Mouse (Mus musculus): ENCODE measurements around the gene Fpgs.
A peak's percentile ranks its signal among the peaks of the same experiment; 100 is the strongest.

Fpgs gene

DNA sequence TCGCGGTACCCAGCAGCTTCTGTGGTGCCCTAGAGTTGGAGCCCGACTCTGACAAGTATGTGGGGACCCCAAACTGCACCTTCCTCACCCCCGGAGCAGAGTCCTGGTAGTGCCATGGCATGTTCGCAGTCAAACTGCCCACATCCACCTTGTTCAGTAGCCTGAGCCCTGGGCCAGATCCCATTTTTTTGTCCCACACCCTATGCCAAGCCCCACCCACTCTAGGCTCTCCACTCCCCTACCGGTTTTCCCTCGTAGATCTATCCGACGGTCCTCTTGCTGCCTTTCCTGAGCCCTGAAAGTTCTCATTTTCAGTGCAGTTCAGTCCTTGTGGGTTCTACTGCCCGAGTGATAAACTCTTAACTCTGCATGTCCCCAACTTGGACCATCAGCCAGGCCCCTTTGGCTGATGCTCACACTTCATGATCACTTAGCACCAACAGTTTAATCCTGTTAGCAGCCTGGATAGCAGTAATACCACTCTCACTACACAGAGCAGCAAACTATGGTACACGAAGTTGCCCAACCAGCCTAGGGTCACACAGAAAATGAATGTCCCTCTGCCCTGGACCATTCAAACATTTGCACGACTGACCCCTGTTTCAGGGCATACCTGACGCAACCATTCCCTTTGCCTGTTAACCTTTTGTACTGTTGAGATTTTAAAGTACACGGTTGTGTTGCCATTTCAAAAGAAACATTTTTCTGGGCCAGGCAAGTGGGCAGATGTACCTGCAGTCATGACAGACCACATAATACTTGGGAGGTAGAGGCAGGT is 2.8 kb downstream of the Fpgs start:
- DNase-seq (ENCODE audit: low spot score in 2 of 2) = no peak

DNA sequence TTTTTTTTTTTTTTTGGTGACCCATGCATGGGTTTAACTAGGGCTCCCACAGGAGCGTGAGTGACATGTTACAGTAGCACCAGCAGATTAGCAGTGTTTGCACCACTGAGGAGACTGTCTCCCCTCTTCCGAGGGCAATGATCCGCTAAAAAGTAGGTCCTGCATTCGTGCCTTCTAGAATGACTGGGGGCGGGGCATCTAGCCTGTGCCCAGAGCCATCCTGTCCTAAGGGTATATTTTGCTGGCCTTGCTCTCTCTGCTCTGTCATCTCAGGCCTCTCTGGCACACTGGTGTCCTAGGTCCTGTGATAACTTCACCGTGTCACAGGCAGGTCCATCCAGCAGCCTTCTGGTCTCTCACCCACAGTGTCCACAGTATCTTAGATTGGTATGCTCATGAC is 4.3 kb downstream of the Fpgs start:
- DNase-seq (ENCODE audit: low spot score in 2 of 2) = no peak

DNA sequence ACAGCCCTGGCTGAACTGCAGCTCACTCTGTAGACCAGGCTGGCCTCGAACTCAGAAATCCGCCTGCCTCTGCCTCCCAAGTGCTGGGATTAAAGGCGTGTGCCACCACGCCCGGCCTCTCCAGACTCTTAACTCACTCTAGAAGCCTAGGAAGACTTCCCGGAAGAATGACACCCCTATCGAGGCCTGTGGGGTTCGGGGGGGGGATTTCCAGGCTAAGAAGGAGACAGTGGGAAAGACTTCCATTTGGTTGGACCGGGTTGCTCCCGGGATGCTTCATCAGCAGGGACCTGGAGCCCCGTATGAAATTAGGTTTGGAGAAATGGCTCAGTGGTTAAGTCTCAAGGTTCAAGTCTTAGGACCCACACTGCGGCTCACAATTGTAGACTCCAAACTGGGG is 9.3 kb downstream of the Fpgs start:
- DNase-seq (ENCODE audit: low spot score in 2 of 2) = no peak

DNA sequence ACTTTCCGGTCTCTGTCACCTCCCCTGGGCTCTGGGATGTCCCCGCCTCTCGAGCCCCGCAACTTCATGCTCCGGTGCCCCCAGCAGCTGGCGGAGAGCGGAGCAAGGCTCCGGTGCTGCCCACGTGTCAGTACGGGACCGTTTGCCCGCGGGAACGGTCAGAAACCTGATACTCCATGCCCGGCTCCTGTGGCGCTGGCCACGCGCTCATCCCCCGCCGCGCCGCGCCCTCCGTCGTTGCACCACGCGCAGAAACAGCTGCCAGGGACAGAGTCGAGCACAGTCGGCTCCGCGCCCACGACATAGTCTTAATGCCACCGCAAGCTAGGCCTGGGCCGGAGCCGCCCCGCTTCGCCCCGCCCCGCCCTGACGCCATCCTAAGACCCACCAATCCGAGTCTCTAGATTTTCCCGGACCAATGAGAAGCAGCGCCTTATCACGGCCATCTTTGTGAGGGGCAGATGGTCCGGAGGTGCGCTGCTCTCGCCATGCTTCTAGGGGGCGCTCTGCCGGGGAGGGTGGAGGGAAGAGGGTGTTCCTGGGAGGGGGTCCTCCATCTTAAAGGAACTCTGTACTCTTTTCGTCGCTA is 10.0 kb downstream of the Fpgs start:
- DNase-seq (ENCODE audit: low spot score in 2 of 2) = peak; percentile 86 to 92

DNA sequence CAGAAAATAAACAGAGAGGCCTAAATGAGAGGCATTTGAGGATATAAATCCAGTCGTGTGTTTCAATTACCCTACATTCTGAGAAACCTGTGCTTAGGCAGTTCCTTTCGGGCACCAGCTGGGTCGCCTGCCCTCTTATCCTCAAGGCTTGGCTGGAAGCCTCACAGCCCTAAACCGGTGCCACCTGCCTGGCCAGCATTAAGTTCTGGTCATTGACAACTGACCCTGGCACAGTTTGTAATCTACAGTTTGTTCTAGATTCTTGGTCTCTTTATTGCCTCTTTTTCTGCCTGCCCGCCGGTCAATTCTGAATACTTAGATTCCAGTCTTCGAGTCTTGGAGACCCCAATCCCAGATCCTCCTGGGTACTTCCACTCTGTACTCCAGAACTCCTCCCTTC is 10.7 kb downstream of the Fpgs start:
- DNase-seq (ENCODE audit: low spot score in 2 of 2) = no peak

DNA sequence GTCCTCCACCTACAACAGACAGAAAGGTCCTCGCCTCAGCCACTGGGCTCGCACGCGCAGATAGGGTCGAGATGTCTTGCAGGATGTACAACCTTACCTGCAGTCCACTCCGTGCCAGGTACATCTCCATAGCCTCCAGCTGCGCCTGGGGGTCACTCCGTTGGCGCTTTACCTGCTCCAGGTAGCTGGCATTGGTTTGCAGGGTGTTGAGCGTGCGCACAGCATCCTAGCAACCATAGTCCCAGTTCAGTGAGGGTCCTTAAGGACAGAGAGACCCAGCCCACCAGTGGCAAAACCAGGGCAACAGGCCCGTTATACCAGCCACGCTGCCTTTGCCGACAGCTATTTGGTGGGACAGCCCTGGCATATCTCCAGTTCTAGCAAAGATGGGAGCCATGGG is 11.4 kb downstream of the Fpgs start:
- no peak for DNase-seq (ENCODE audit: low spot score in 2 of 2)

DNA sequence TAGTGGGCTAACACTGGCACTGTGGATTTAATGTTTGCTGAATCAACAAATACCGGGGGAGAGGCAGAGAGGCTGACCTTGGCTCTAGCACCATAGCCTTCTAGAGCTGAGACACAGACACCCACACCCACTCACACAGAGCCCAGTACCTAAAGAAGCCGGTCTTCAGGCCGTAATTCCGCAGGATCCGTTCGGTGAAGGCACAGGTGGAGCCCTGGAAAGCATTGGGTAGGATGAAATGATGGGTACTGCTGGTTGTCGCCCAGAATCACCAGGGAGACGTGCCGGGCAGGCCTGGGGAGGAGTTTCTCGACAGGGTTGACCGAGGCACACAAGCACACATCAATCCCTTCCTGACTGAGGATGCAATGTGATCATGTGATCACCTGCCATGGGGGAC is 12.9 kb downstream of the Fpgs start:
- no peak for DNase-seq (ENCODE audit: low spot score in 2 of 2)

DNA sequence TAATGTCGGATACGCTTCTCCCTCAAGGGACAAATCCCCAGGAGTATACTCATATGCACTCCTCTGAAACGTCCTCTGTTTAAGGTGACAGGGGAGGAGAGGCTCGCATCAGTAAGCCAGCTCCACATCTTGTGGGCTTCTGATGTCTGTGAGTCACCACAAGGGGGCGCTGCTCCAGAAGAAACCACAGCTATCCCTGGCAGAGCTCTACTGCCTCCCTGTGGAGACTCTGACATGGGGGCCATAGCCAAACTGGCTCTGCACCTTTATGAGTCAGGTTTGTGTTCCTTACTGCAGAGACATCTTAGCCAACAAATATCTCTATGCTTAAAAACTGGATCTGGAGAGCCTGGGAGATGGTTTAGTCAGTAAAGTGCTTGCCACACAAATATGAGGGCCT is 14.5 kb downstream of the Fpgs start:
- peak; percentile 78 to 83 for DNase-seq (ENCODE audit: low spot score in 2 of 2)

DNA sequence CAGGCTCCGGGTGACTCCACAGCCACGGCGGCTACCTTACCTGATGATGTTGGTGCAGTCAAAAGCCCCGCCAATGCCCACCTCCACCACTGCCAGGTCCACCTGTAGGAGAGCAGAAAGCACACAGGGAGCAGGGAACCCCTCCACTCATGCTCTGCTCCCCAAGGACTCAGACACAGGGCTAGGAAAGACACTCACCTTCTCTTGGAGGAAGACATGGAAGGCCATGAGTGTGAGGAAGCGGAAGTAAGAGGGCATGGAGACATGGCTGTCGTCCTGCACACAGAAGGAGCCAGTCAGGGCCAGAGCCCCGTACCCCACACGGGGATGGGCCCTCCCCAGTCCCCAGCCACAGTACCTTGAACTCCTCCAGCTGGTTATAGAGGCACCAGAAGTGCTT is 16.4 kb downstream of the Fpgs start:
- DNase-seq (ENCODE audit: low spot score in 2 of 2) = no peak

DNA sequence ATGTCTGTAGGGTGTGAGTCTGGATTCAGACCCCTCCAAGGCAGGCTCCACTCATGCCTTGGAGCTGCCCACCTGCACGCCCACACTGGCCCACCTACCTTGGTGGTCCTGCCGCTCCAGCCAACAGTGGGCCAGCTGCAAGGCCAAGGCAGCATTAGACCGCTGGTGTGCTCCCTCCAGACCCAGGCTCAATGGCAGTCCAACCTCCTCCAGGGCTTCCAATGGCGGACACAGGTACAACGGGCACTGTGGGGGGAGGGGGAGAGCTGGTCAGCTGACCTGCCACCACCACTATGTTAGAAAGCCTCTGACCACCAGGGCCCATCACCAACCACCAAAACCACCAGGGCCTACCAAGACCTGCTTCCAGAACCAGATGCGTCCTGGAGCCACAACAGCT is 17.3 kb downstream of the Fpgs start:
- no peak for DNase-seq (ENCODE audit: low spot score in 2 of 2)

DNA sequence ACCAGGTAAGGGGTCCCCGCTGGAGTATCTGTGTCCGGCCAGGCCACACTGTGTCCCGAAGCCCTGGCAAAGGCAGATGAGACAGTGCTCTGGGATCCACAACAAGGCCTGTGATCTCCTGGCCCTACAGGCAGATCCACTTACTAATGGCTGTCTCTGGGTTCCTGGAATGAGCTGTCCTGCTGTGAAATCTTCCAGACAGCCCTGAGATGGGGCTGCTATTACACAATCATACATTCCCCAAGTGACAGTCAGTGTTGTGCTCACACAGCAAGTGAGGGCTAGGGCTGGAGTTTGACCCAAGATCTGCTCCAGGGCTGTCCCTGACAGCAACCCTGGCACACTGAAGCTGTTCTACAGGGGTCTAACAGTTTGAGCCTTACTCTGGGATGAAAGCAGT is 18.1 kb downstream of the Fpgs start:
- DNase-seq (ENCODE audit: low spot score in 2 of 2) = no peak

DNA sequence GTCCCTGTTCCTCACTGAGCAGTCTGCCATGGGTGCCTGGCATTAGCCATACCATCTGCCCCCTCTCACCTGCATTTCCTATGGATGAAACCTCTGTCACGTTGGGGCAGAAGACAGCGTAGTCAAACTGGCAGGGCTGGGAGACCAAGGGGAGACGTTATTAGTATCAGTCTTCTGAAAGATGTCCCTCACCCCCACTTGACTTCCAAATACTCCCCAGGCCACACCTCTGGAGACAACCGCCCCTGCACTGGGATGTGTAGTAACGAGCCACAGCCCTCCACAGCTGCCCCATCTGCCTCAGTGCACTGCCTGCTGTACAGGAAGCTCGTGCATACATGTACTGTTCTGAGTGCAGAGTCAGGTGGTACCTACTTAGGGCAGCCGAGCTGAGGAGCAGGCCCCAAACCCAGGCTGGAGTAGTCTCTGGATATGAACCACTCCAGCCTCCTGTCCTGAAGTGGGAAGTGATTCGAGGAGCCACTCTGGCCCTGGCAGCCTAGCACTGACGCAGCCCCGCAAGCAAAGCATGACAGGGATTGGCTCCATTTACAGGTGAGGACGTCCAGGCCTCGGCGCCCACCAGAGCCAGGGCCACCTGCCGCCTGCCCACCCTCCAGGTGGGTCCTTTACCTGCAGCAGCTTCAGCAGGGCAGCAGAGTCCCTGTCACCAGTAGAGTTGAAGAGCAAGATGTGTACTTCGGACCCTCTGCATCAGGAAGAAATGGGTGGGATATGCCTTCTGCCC is 19.1 kb downstream of the Fpgs start:
- DNase-seq (ENCODE audit: low spot score in 2 of 2) = no peak

DNA sequence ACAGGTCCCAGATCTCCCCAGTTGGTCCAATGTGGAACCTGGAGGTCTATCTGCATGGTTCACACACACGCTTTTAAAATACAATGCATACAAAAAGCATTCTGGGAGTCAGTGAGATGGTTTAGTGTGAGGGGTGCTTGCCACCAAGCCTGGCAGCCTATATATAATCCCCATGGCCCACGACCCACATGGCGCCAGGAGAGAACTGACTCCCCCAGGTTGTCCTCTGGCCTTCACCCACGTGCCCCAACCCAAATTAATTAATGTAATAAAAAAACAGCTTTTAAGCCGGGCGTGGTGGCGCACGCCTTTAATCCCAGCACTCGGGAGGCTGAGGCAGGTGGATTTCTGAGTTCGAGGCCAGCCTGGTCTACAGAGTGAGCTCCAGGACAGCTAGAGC is 20.2 kb downstream of the Fpgs start:
- DNase-seq (ENCODE audit: low spot score in 2 of 2) = no peak

DNA sequence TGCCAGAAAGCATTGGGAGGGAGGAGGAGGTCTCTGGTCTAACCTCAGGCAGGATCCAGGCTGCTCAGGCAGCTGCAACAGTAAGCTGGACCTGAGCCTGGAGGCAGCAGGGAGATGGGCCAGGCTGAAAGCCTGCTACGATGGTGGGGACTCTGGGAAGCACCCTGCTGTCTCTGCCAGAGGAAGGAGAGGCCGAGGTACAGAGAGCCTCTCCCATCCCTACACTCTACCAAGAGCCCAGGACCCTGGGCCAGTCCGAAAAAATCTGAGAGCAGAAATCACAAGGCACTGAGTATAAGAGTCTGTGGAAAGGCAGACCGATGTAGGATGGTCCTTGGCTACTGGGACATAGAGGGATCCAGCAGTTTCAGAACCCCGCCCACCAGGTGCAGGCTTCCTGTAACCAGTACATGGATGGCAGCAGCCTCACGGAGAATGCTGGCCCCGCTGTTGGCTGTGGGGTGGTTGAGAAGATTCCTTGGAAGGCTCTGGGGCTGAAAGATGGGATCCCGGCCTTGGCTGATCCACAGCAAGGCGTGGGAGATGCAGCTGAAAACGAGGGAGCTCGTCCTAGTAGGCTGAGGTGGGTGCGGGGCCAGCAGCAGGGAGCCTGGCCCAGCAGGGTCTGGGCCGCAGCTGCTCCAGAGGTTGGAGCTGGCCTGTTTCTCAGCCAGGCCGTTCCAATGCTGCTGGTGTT is 21.1 kb downstream of the Fpgs start:
- no peak for DNase-seq (ENCODE audit: low spot score in 2 of 2)

DNA sequence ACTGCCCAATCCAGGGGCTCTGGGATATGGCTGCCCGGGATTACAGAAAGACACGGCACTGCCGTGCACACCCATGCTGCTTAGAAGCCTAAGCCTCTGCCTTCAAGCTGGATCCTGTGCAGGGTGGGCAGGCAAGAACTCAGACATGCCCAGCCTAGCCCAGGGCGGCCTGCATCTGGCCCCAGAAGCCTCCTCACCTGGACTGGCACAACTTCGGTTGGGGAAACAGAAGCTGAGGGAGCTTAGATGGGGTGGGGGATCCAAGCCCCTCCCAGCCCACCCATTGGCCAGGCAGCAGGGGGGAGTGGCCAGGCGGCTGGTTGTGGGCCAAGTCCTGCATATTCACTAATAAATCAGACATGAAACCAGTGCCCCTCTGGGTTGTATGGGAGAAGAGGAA is 22.2 kb downstream of the Fpgs start:
- no peak for DNase-seq (ENCODE audit: low spot score in 2 of 2)

DNA sequence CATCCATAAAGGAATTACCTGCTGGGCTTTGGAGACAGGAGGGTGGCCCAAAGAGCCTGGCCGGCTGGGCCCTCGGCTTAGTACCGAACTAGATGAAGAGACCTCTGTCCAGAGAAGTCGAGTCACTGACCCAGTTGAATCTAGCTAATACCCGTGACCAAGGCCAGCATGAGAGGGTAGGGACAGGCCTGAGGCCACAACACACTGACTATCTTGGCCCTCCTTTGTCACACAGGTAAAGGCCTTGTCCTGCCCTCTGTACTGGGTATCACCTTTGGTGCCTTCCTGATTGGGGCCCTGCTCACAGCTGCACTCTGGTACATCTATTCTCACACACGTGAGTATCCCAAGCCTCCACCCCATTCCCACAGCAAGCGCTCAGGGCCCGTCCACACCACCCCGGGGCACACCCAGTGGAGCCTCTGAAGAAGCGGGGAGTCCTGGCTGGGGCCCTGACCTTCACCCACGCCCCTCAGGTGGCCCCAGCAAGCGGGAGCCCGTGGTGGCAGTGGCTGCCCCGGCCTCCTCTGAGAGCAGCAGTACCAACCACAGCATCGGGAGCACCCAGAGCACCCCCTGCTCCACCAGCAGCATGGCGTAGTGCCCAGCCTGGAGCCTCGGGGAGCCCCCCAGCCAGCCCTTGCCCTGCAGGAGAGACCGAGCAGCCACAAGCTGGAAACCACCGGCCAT is 22.8 kb downstream of the Fpgs start:
- no peak for DNase-seq (ENCODE audit: low spot score in 2 of 2)

DNA sequence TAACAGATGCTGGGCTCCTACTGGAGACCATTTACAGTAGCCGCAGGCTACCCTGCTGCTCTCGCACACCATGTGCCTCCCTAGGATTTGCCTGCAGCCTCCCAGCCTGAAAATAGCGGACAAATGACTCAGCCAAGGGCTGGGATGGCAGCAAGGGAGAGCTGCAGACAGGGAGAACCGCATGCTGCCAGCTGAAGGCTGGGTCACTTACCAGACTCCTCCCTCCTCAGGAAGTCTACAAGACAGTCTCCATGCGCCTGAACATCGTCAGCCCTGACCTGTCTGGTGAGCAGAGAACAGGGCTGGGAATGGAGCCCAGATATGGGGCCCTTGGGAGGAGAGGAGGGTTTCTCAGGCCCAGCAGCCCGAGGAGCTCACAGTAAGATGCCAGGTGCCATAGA is 23.9 kb downstream of the Fpgs start:
- DNase-seq (ENCODE audit: low spot score in 2 of 2) = peak in 1 of 2 experiments; percentile 36

DNA sequence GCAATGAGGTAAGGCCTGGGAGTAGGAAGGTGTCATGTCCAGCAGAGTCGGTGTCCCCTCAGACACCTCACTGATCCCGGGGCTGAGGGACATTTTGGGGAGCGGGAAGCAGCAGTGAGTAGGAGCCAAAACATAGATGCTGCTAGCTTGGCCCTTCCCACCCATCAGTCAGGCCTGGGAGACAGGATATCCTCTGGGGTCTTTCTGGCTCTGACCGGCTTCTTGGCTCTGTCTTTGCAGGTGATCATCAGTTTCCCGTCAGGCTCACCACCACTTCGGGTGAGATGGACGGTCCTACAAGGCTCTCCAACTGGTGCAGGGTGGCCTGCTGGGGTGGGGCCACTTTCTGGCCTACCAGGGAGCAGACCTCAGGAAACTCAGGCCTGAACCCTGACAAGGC is 26.3 kb downstream of the Fpgs start:
- no peak for DNase-seq (ENCODE audit: low spot score in 2 of 2)

DNA sequence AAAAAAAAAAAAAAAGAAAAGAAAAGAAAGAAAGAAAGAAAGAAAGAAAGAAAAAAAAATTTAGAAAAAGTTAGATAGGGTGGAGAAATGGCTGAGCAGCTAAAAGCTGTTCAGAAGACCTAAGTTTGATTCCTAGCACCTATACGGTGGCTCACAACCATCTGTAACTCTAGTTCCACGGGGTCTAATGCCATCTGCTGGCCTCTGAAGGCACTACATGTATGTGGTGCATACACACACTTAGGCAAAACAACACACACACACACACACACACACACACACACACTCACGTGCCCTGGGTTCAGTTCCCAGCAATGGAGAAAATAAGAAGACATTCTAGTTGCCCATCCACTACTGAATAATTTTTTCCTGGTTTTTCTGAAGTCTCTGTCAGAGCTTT is 27.1 kb downstream of the Fpgs start:
- DNase-seq (ENCODE audit: low spot score in 2 of 2) = no peak

DNA sequence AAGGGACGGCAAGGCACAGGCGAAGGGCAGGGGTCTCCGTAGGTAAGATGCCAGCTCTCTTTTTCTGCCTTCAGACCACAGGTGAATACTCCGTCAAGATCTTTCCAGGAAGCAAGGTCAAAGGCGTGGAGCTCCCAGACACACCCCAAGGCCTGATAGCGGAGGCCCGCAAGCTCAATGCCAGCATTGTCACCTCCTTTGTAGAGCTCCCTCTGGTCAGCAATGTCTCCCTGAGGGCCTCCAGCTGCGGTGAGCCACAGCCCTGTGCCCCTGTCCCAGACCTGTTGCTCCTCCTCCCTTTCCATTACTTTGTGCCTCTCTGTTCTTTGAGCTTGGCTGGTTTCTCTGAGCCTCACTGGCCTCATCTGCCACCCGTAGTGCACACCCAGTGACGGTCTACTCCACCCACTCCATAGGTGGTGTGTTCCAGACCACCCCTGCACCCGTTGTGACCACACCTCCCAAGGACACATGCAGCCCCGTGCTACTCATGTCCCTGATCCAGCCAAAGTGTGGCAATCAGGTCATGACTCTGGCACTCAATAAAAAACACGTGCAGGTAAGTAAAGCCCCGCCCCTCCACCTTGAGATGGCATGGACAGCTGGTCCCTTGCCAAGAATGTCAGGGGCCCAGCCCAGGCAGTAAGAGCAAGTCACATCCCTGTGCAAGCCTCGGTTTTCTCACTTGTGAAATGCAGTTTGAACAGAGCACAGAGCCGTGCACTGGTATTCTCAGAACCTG is 30.6 kb downstream of the Fpgs start:
- DNase-seq (ENCODE audit: low spot score in 2 of 2) = no peak

DNA sequence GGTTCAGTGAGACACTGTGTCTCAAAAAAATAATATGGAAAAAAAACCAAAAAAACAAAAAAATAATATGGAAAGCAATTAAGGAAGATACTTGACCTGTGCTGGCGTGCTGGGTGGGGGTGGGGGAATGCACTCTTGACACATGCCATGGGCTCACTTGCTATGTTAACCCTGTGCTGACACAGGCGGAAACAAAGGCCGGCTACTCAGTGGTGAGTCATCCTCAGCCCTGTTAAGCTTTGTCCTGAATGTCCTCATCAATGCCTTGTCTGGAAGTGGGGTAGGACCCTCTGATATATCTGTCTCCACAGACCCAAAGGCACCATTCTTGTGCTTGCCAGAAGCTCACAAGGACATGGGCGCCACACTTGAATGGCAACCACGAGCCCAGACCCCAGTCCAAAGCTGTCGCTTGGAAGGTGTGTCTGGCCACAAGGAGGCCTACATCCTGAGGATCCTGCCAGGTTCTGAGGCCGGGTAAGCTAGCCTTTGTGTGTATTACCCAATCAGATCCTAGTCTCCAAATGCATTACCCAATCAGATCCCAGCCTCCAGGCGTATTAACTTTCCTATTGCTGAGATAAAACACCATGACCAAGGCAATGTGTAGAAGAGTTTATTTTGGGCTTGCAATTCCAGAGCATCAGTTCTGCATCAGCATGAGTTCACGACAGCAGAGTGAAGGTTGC is 31.9 kb downstream of the Fpgs start:
- DNase-seq (ENCODE audit: low spot score in 2 of 2) = no peak
